Mouse (Mus musculus) hematopoietic multipotent progenitor cell, adult 10-12 weeks (in vitro differentiated cells): ENCODE data around the gene Cdk10. TPM values are rescaled to one million over a fixed set of nuclear protein-coding genes. Genes with fewer than 3 reads are reported as not detected.

Experiments
- polyA plus RNA-seq: library from polyadenylated mRNA; stranded (reverse); fragments of >175 nt; gene quantifications from 2 replicates; pipeline ENCODE4 v1.2.3, GENCODE M21; 2012; ENCODE audit warnings: low replicate concordance

Gene Cdk10
- 66.1 and 110 TPM in 2 replicates for polyA plus RNA-seq

DNA sequence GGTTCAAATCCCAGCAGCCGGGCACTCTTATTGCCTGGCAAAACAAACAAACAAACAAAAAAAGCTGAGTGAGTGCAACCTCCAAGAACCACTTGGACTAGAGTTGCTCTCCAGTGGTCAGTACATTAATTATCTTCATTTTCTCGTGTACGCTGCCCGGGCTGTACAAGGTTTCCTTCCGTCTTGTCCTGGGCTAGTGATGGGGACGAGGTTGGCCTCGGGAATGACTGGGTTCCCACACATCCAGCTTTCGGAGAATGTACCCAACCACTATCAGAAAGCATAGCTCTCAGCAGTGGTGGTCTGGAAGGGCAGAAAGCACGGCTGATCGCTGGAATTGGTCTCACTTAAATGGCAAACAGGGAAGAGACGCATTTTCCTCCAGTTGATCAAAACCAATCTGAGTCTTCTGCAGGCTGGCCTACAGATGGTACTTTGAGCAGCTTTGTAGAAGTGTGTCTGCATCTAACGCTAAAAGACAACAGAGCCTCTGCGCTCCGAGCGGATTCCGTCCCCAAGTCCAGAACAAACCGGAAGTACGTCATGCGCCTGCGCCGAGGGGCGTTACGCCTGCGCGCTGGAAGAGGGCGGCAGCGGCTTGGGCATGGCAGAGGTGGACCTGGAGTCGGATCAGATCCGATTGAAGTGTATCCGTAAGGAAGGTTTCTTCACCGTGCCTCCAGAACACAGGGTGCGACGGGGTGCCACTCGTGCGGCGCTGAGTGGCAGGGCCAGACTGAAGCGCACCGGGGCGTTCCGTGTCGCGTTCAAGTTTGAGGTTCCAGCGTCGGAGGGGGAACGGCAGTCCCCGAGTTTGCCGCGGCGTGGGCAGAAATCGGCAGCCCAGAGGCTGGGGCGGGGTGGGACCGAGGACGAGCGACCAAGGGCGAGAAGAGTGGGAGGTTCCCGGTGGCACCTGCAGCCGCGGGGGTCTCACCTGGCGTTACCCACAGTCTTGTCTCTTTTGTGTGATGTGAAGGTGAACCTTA, at the start of gene Cdk10:
Gene Cdk10 (plus strand): TSS at position 565 of the 989 bp plus-strand sequence.

DNA sequence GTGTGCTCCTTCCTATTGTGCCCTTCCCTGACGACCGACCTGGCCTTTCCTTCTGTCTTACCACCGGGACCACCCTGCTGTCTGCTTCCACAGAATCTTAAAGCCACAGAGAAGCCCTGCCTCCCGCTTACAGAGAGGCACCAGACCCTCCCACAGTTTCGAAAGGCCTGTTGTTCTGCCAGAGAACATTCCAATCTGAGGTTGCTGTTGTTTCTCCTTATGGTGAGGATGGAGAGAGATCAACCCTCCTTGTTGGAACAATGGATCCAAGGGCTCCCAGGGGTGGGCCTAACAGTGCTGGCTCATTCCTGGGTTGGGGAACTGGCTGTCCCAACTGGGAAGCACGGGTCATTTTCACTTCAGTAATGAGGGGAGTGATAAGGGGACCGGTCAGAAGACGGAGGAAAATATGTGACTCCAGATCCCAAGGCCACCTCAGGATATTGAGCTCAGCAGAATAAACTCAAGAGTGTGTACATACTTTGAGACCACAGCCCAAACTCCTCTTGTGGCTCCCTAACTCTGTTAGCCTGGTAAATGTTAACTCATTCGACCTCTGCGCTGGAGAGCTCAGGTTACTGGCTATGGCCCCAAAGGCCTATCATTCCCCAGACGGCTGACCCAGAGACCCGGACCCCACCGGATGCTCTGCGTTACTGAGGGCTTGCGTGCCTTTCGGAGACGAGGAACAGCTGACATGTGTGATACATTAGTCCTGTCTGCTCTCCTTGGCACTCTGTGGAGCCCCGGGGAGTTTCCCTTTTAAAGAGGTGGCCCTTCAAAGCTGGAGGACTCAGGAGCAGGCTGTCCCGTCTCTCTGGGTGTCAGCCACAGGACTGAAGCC, 38.9 kb upstream of the Cdk10 start, which contains the start of gene Dpep1:
Gene Dpep1 (plus strand): TSS at position 677 of the 844 bp plus-strand sequence.

DNA sequence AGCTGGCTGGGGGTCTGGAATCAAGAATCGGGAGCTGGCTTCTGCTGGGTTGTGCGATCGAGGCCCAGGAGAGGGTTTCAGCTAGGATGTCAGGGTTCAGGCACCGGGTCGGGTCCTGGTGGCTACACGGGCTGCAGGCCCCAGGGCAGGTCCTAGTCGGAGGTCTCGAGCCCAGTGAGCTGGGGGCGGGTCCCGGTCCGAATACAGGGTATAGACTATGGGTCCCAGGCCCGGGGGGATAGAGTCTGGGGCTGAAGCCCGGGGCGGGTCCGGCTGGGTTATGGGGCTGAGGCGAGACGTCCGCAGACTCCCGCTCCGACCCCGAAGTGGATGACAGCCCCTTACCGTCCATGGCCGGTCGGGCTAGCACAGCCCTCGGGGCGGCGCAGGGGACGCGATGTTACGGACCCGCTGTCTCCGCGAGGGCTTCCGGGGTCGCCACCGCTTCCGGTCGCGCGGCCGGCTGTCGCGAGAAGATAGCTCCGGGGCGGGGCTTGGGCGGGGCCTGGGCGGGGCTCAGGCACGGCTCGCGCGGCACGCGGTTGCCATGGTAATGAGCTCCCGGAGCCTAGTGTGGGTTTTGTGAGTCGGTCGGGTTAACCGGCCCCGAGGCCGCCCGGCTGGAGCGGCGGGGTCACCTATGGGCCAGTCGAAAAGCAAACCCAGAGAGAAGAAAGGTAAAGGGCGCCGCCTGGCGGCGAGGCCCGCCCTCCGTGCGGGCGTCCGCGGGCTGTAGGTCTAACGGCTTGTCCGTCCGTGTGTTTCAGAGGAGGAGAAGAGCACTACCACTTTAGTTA, 12.1 kb upstream of the Cdk10 start, which contains the start of the genes Chmp1a and Spata33:
Gene Chmp1a (minus strand): TSS at position 443 of the 797 bp plus-strand sequence.
Gene Spata33 (plus strand): TSS at position 512 of the 797 bp plus-strand sequence.

DNA sequence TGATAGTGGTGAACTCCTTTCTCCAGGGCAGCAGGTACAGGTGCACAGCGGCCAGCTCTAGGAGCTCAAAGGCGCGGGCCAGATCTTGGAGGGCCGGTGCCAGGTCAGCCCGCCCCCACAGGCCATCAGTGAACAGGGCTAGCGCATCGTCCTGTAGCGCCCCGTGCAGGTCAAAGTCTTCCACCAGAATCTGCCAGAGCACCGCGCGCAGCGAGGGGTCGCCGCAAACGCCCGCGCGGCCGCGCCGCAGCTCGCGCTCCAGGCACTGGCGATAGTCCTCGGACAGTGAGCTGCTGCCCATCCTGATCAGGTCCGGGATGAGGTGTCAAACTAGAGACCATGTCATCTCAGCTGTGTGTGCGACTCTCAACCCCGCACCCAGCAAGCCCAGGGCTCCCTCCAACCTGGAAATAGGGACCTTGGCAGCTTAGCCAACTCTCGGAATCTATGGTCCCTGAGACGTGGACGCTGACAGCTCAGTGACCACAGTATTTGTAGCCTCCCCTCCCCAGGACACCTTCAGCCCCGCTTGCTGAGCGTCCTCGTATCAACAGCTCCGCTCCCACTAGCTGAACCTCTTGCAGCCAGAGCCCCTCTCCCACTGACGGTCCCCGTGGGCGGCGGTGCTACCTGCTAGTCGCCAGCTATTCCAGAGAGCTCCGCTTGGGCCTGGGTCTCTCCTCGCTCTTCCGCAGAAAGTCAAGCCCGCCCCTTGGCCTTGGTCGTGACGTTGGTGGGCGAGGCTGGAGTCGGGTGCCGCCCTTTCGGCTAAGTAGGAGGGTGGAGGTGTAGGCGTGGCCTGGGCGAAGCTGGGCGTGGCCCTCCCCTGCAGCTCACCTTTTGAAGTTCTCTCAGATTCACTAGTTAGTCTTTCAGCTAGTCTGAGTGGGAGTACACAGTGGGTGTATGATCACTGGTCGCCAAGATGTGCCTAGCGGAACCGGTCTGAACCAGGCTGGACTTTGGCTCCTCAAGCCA, 11.2 kb downstream of the Cdk10 start, which contains the start of gene Spata2l:
Gene Spata2l (minus strand): TSS at position 714 of the 978 bp plus-strand sequence.

DNA sequence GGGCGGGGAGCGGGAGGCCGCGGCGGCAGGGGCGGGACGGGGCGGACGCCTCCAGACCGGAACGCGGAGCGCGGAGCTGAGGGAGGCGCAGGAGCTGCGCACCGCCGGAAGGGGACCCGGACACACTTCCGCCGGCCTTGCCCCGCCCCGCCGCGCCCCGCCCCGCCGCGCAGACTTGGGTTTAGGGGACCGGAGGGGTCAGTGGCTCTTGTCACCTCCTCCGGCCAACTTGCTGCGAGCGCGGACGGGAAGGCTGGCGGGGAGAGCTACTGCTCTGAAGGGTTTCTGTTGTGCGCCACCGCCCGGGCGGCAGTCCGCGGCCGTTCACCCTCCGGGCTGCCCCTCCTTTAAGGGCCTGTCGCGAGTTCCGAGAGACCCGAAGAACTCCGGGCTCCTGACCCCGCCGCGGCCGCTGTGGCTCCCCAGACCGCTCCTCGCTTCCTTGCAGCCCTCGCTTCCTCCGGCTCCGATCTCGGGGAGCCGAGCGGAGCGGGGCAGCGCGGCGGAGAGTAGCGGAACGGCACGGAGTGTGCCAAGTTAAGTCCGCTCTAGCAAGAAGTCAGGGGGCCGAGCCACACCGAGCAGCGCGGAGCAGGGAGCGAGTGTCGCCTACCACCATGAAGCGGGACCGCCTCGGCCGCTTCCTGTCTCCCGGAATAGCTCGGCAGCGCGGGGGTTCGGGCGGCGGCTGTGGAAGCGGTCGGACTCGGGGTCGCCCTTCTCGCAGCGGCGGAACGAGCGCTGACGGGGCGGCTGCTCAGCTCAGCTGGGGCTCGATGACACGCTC, 29.6 kb downstream of the Cdk10 start, which contains the start of the genes Zfp276 and Vps9d1:
Gene Zfp276 (plus strand): TSS at position 97 of the 787 bp plus-strand sequence.
Gene Vps9d1 (minus strand): TSS at position 250 of the 787 bp plus-strand sequence.

Other genes with a start within 250 kb of the Cdk10 start
- gene Ankrd11, start 182.6 kb upstream of the Cdk10 start, polyA plus RNA-seq: 140 and 285 TPM in 2 replicates
- gene Spg7, start 161.9 kb upstream of the Cdk10 start, polyA plus RNA-seq: 42.2 and 42.8 TPM in 2 replicates
- 3,132 and 3,903 TPM in 2 replicates for gene Rpl13, start 122.5 kb upstream of the Cdk10 start, polyA plus RNA-seq
- gene Cpne7, start 107.5 kb upstream of the Cdk10 start, polyA plus RNA-seq: 1.2 and 4.3 TPM in 2 replicates
- not detected in 2 replicates for gene Sult5a1, start 66.5 kb upstream of the Cdk10 start, polyA plus RNA-seq
- not detected in 2 replicates for gene Dpep1, start 38.6 kb upstream of the Cdk10 start, polyA plus RNA-seq
- 23.5 and 38.8 TPM in 2 replicates for gene Chmp1a, start 12.1 kb upstream of the Cdk10 start, polyA plus RNA-seq
- 0.11 TPM in 1 of 2 replicates, not detected in the other for gene Spata33, start 12.0 kb upstream of the Cdk10 start, polyA plus RNA-seq
- gene Spata2l, start 11.4 kb downstream of the Cdk10 start, polyA plus RNA-seq: 11.9 and 12.8 TPM in 2 replicates
- 19.5 and 32.7 TPM in 2 replicates for gene Zfp276, start 29.4 kb downstream of the Cdk10 start, polyA plus RNA-seq
- gene Vps9d1, start 29.5 kb downstream of the Cdk10 start, polyA plus RNA-seq: 136 and 348 TPM in 2 replicates
- 7.0 and 16.7 TPM in 2 replicates for gene Fanca, start 93.7 kb downstream of the Cdk10 start, polyA plus RNA-seq
- 0.24 and 0.85 TPM in 2 replicates for gene Spire2, start 107.9 kb downstream of the Cdk10 start, polyA plus RNA-seq
- gene Tcf25, start 148.9 kb downstream of the Cdk10 start, polyA plus RNA-seq: 117 and 146 TPM in 2 replicates
- gene Mc1r, start 182.3 kb downstream of the Cdk10 start, polyA plus RNA-seq: not detected in 2 replicates
- gene Tubb3, start 186.6 kb downstream of the Cdk10 start, polyA plus RNA-seq: 0.62 TPM in 2 replicates
- gene Def8, start 198.7 kb downstream of the Cdk10 start, polyA plus RNA-seq: 1.7 and 8.4 TPM in 2 replicates